Mouse (Mus musculus) CH12.LX (cell line): ENCODE measurements at regions not wholly inside any gene's neighbourhood (a gene's known extent, or its start where the extent isn't known, plus 50 kb on each side); places are given as distances from the start of the nearest gene placed in this dataset.

Source experiments
- DNase-seq: peaks from one replicate; pipeline ENCODE4 v3.0.0-alpha.2; 2013; ENCODE audit errors: extremely low read depth
- H3K27ac ChIP-seq: 2 replicates; pipeline ENCODE4 v1.5.1; 2012; ENCODE audit warnings: low read depth, mild to moderate bottlenecking, control low read depth, moderate library complexity; ENCODE audit not compliant: insufficient read depth
- H3K27me3 ChIP-seq: replicated peaks from 2 replicates; pipeline ENCODE3; 2012; ENCODE audit warnings: inconsistent platforms
- H3K36me3 ChIP-seq, 2 experiments: replicated peaks in 1 of 2; 2 replicates each; pipeline versions ENCODE3 to v1.6.1; 2012; ENCODE audit warnings: inconsistent platforms in 1 of 2, low read length in 1 of 2, mild to moderate bottlenecking in 1 of 2, mixed read lengths in 1 of 2, moderate library complexity in 1 of 2; ENCODE audit not compliant: control insufficient read depth in 1 of 2, insufficient read depth in 1 of 2
- H3K4me1 ChIP-seq, 2 experiments: 2 replicates each; pipeline ENCODE4 v1.6.1; 2012; ENCODE audit warnings: inconsistent platforms in 1 of 2, moderate library complexity in 1 of 2; ENCODE audit not compliant: insufficient read depth in 2 of 2, control insufficient read depth in 1 of 2
- H3K4me2 ChIP-seq: 2 replicates; pipeline ENCODE4 v1.6.1; 2012; ENCODE audit warnings: low read depth, mild to moderate bottlenecking, control low read depth; ENCODE audit not compliant: poor library complexity, insufficient read depth, severe bottlenecking
- H3K4me3 ChIP-seq, 3 experiments: fragments of 150-350 bp in 1 of 3; sonication (generic) in 1 of 3; replicated peaks in 1 of 3; 2 replicates each; pipeline versions ENCODE3 to v1.5.1; 2011 to 2012; ENCODE audit warnings: low read depth in 2 of 3, low read length in 2 of 3, mild to moderate bottlenecking in 2 of 3, moderate library complexity in 2 of 3, control low read depth in 1 of 3, improper control_type of control experiment in 1 of 3, inconsistent platforms in 1 of 3, mixed read lengths in 1 of 3; ENCODE audit not compliant: poor library complexity in 1 of 3
- H3K79me2 ChIP-seq: replicated peaks from 2 replicates; pipeline ENCODE4 v1.6.1; 2012; ENCODE audit warnings: mild to moderate bottlenecking, moderate library complexity; ENCODE audit not compliant: control insufficient read depth, poor library complexity, insufficient read depth, severe bottlenecking; ENCODE audit errors: extremely low read depth
- H3K9ac ChIP-seq: 2 replicates; pipeline ENCODE4 v1.6.1; 2012; ENCODE audit warnings: low read depth, mild to moderate bottlenecking, control low read depth, moderate library complexity; ENCODE audit not compliant: insufficient read depth
- H3K9me3 ChIP-seq: replicated peaks from 2 replicates; pipeline ENCODE3; 2012; ENCODE audit warnings: low read length, inconsistent platforms, mixed read lengths
- CHD1 ChIP-seq: IDR thresholded peaks from 2 replicates; pipeline ENCODE4 v1.6.1; 2012; ENCODE audit warnings: low read depth, low read length, improper control_type of control experiment, inconsistent platforms
- CTCF ChIP-seq, 2 experiments: IDR thresholded peaks in 1 of 2; conservative IDR thresholded peaks in 1 of 2; 2 replicates each; pipeline ENCODE4 v1.5.1; 2011 to 2012; ENCODE audit warnings: low read depth in 2 of 2, low read length in 2 of 2, improper control_type of control experiment in 1 of 2, inconsistent platforms in 1 of 2, mild to moderate bottlenecking in 1 of 2, moderate library complexity in 1 of 2
- E2F4 ChIP-seq: IDR thresholded peaks from 2 replicates; pipeline ENCODE4 v1.6.1; 2011; ENCODE audit warnings: low read depth, low read length, improper control_type of control experiment; ENCODE audit not compliant: insufficient replicate concordance
- ELF1 ChIP-seq: IDR thresholded peaks from 2 replicates; pipeline ENCODE4 v1.6.1; 2014; ENCODE audit warnings: low read depth, mild to moderate bottlenecking, inconsistent platforms, low read length, improper control_type of control experiment
- EP300 ChIP-seq: IDR thresholded peaks from 2 replicates; pipeline ENCODE4 v1.6.1; 2011; ENCODE audit warnings: low read length, improper control_type of control experiment
- HCFC1 ChIP-seq: IDR thresholded peaks from 2 replicates; pipeline ENCODE4 v1.6.1; 2012; ENCODE audit warnings: low read depth, mild to moderate bottlenecking, inconsistent platforms, low read length, improper control_type of control experiment
- IRF4 ChIP-seq: IDR thresholded peaks from 2 replicates; pipeline ENCODE4 v1.6.1; 2014; ENCODE audit warnings: low read depth, mild to moderate bottlenecking, inconsistent platforms, low read length, improper control_type of control experiment
- JUND ChIP-seq: conservative IDR thresholded peaks from 2 replicates; pipeline ENCODE4 v1.6.1; 2011; ENCODE audit warnings: low read depth, low read length, improper control_type of control experiment
- MAX ChIP-seq: IDR thresholded peaks from 2 replicates; pipeline ENCODE4 v1.6.1; 2011; ENCODE audit warnings: low read length, improper control_type of control experiment
- RAD21 ChIP-seq: IDR thresholded peaks from 2 replicates; pipeline ENCODE4 v1.6.1; 2011; ENCODE audit warnings: low read depth, mild to moderate bottlenecking, low read length, improper control_type of control experiment, moderate library complexity
- RCOR1 ChIP-seq: conservative IDR thresholded peaks from 2 replicates; pipeline ENCODE4 v1.6.1; 2012; ENCODE audit warnings: low read depth, mild to moderate bottlenecking, inconsistent platforms, low read length, improper control_type of control experiment
- SMC3 ChIP-seq: IDR thresholded peaks from 2 replicates; pipeline ENCODE4 v1.6.1; 2011; ENCODE audit warnings: low read depth, low read length, improper control_type of control experiment
- USF1 ChIP-seq: IDR thresholded peaks from 2 replicates; pipeline ENCODE4 v1.6.1; 2014; ENCODE audit warnings: low read depth, mild to moderate bottlenecking, inconsistent platforms, low read length, improper control_type of control experiment
- ZC3H11A ChIP-seq: IDR thresholded peaks from 2 replicates; pipeline ENCODE4 v1.6.1; 2012; ENCODE audit warnings: low read depth, mild to moderate bottlenecking, inconsistent platforms, low read length, improper control_type of control experiment
- ZNF384 ChIP-seq: IDR thresholded peaks from 2 replicates; pipeline ENCODE4 v1.6.1; 2012; ENCODE audit warnings: low read depth, low read length, improper control_type of control experiment, inconsistent platforms
- dilution Hi-C: fragments of 300-500 bp; cut with MboI; formaldehyde crosslinking; loops from 2 replicates; pipeline ENCODE4 v1.14.3; 2020; ENCODE audit warnings: low sequenced_read_pairs; ENCODE audit not compliant: extremely low pct_unique_long_range_greater_than_20kb, extremely low pct_ligation_motif_present
- in situ Hi-C: fragments of 300-500 bp; cut with MboI; formaldehyde crosslinking; loops from 3 replicates; pipeline ENCODE4 v1.14.3; 2019; ENCODE audit warnings: low sequenced_read_pairs, low pct_ligation_motif_present, low pct_unique_long_range_greater_than_20kb, mixed read lengths

DNA sequence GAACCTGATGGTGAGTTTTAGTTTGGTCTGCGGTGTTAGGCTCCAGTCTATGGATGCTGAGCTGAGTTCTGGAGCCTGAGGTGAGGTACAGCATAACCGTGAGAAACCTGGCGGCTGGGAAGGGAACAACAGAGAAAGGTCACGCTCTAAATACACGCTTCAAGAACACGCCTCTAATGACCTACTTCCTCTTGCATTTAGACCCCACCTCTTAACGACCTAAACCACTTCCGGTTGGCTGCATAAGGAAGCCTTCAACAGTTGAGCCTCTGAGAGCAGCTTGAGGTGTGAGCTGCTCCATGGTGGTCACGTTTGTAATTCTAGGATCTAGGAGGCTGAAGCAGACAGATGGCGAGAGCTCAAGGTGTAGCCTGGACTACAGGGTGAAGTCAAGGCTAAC, 175.8 kb downstream of the Zfp365 start:
- Histone ChIP-seq H3K9me3 (no peaks in the 10 kb centered on the region), H3K27ac (no peak overlapping the region), H3K4me2 (no peak overlapping the region), H3K9ac (no peak overlapping the region), H3K4me3 (no peak overlapping the region), H3K4me1 (no peaks in the 10 kb centered on the region), H3K36me3 (no peaks in the 10 kb centered on the region), H3K27me3 (no peaks in the 10 kb centered on the region), H3K79me2 (no peaks in the 10 kb centered on the region)
- TF ChIP-seq ZNF384 (no peak), USF1 (no peak), EP300 (no peak)
- dilution Hi-C loops, result no loop called here
- DNase-seq, result no peak
- in situ Hi-C loops, result no loop called here

DNA sequence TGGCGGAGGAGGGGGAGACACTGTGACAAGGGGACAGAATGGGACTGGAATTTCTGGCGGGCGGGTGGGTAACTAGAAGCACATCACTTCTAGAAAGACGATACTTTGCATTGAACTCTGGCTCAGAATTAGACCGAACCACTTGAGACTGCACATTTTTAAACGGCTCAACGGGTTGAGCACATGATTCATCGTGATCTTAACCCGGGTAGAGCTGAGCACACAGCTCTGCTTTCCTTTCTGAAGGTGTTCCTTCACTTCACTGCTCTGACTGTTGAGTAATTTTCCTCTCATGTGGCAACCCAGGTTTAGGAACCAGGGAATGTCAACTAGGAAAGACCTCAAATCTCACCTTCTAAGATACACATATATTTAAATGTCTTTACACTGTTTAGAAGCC, 180.9 kb downstream of the Zfp365 start:
- dilution Hi-C loops, result no loop called here
- no peak for TF ChIP-seq ELF1
- TF ChIP-seq HCFC1, result no peak
- TF ChIP-seq IRF4, result no peak
- TF ChIP-seq E2F4, result no peak
- no peak for TF ChIP-seq EP300
- TF ChIP-seq MAX, result no peak
- TF ChIP-seq ZNF384, result no peak
- TF ChIP-seq, all 38 proteins: peak for 0

DNA sequence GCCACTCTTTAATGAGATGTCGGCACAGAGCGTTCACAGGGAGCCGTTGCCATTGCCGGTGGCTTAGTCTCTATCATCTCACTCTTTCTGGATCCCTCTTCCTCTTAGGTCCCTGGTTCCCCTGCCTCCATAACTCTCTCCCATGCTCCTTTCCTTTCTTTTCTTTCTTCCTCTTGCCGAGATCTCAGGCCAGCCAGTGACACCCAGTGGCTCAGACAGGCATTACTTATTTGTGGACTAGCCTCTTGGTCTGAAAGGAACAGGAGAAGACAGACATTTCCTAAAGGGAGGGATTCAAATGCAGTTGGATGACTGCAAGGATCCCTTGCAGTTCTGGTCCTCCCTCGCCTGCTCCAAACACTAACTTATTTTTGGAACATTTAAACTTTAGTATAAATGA, 180.5 kb upstream of the Ado start:
- Histone ChIP-seq H3K4me2 (peak overlapping the region; percentile 19; the same call in 1 of the 2 replicates), H3K27ac (no peak overlapping the region), H3K27me3 (no peaks in the 10 kb centered on the region), H3K9ac (no peak overlapping the region), H3K79me2 (no peaks in the 10 kb centered on the region), H3K4me1 (peaks cover 2 to 4% of the 10 kb centered on the region in 2 experiments; a peak in 3 of 4 replicates), H3K9me3 (no peaks in the 10 kb centered on the region), H3K36me3 (no peaks in the 10 kb centered on the region), H3K4me3 (peak overlapping the region in 1 of 3 experiments; percentile 15)
- peak; percentile 95 for TF ChIP-seq SMC3
- TF ChIP-seq RAD21, result peak; percentile 93
- TF ChIP-seq CHD1, result no peak
- TF ChIP-seq ZC3H11A, result peak; percentile 83
- no peak for TF ChIP-seq JUND
- TF ChIP-seq RCOR1, result no peak
- peak; percentile 55 to 91; a peak in 3 of 4 replicates for TF ChIP-seq CTCF (conservative IDR thresholded peaks at IDR 0.05 in 1 of 2, IDR thresholded peaks at IDR 0.05 in 1 of 2; ENCODE audit: low read depth in 2 of 2, low read length in 2 of 2)
- DNase-seq, result peak; percentile 47
- dilution Hi-C loops (no loop called here), in situ Hi-C loops (loop anchor here (5.0 kb wide), 2 partner anchors 197 to 412 kb away; no protein-coding TSS in a partner anchor)

More for the DNA sequence above, 180.9 kb downstream of the Zfp365 start:
- Histone ChIP-seq H3K9ac (no peak overlapping the region), H3K36me3 (no peaks in the 10 kb centered on the region), H3K27me3 (no peaks in the 10 kb centered on the region), H3K4me2 (no peak overlapping the region), H3K9me3 (no peaks in the 10 kb centered on the region), H3K79me2 (no peaks in the 10 kb centered on the region), H3K4me3 (no peak overlapping the region), H3K27ac (no peak overlapping the region), H3K4me1 (peaks cover 2 to 4% of the 10 kb centered on the region in 2 experiments; a peak in 3 of 4 replicates)
- in situ Hi-C loops, result no loop called here
- no peak for DNase-seq
